Mouse (Mus musculus): ENCODE measurements at regions not wholly inside any gene's neighbourhood (a gene's known extent, or its start where the extent isn't known, plus 50 kb on each side); places are given as distances from the start of the nearest gene placed in this dataset.
"Not testable (repeated sequence)": the region's sequence is repeated elsewhere in the genome, so short reads cannot be mapped to it uniquely, and the experiment has no call there.

GRCm38 (mm10) chr4:67378632-67379031 lies 551.2 kb downstream of the Tlr4 start:
- no peaks in the 10 kb centered on the region for H3K4me1 ChIP-seq (replicated peaks)
- H3K36me3 ChIP-seq: no peaks in the 10 kb centered on the region
- WGBS: 95% methylated on average over 4 of the region's 4 CpGs
- H3K9me3 ChIP-seq: no peaks in the 10 kb centered on the region
- no peak overlapping the region for H3K27ac ChIP-seq
- H3K27me3 ChIP-seq (ENCODE audit: insufficient read depth, poor library complexity, severe bottlenecking): no peaks in the 10 kb centered on the region
- H3K4me3 ChIP-seq: no peak overlapping the region
- DNase-seq (ENCODE audit: low spot score): no peak

- no peak for DNase-seq (ENCODE audit: low spot score)
- WGBS: 86% methylated on average over 2 of the region's 2 CpGs
- H3K27me3 ChIP-seq (ENCODE audit: insufficient read depth, poor library complexity, severe bottlenecking): no peaks in the 10 kb centered on the region
- no peaks in the 10 kb centered on the region for H3K9me3 ChIP-seq
- no peak overlapping the region for H3K27ac ChIP-seq
- H3K4me1 ChIP-seq (replicated peaks): no peaks in the 10 kb centered on the region
- H3K4me3 ChIP-seq: no peak overlapping the region
- no peaks in the 10 kb centered on the region for H3K36me3 ChIP-seq
Observed at GRCm38 (mm10) chr4:67387834-67388233, 560.5 kb downstream of the Tlr4 start.

GRCm38 (mm10) chr4:67402977-67403376 lies 575.6 kb downstream of the Tlr4 start:
- H3K9me3 ChIP-seq: no peaks in the 10 kb centered on the region
- no peaks in the 10 kb centered on the region for H3K36me3 ChIP-seq
- no peak overlapping the region for H3K27ac ChIP-seq
- WGBS: 91% methylated on average over 4 of the region's 4 CpGs
- H3K27me3 ChIP-seq (ENCODE audit: insufficient read depth, poor library complexity, severe bottlenecking): no peaks in the 10 kb centered on the region
- H3K4me1 ChIP-seq (replicated peaks): no peaks in the 10 kb centered on the region
- no peak for DNase-seq (ENCODE audit: low spot score)
- H3K4me3 ChIP-seq: no peak overlapping the region

- no peaks in the 10 kb centered on the region for H3K4me1 ChIP-seq (replicated peaks)
- no peak overlapping the region for H3K27ac ChIP-seq
- H3K36me3 ChIP-seq: no peaks in the 10 kb centered on the region
- H3K9me3 ChIP-seq: no peaks in the 10 kb centered on the region
- H3K4me3 ChIP-seq: no peak overlapping the region
- no peaks in the 10 kb centered on the region for H3K27me3 ChIP-seq (ENCODE audit: insufficient read depth, poor library complexity, severe bottlenecking)
- 86% methylated on average over 1 of the region's 1 CpGs for WGBS
- DNase-seq (ENCODE audit: low spot score): no peak
Observed at GRCm38 (mm10) chr4:67424064-67424463, 596.7 kb downstream of the Tlr4 start.

GRCm38 (mm10) chr4:67425712-67426111 lies 598.3 kb downstream of the Tlr4 start:
- 80% methylated on average over 6 of the region's 6 CpGs for WGBS
- Histone ChIP-seq H3K27me3 (ENCODE audit: insufficient read depth, poor library complexity, severe bottlenecking) (no peaks in the 10 kb centered on the region), H3K9me3 (no peaks in the 10 kb centered on the region), H3K36me3 (no peaks in the 10 kb centered on the region), H3K4me1 (replicated peaks) (no peaks in the 10 kb centered on the region), H3K4me3 (no peak overlapping the region), H3K27ac (no peak overlapping the region)
- peak; percentile 8 for DNase-seq (ENCODE audit: low spot score)

- H3K36me3 ChIP-seq: no peaks in the 10 kb centered on the region
Observed at GRCm38 (mm10) chr4:67447835-67448234, 620.5 kb downstream of the Tlr4 start.

GRCm38 (mm10) chr4:67459871-67460270 lies 632.5 kb downstream of the Tlr4 start:
- H3K4me1 ChIP-seq (replicated peaks); H3K36me3 ChIP-seq; DNase-seq (ENCODE audit: low spot score); H3K4me3 ChIP-seq; H3K27ac ChIP-seq; H3K27me3 ChIP-seq (ENCODE audit: insufficient read depth, poor library complexity, severe bottlenecking); H3K9me3 ChIP-seq: not testable (repeated sequence)
- WGBS: 96% methylated on average over 2 of the region's 2 CpGs

More at GRCm38 (mm10) chr4:67447835-67448234, 620.5 kb downstream of the Tlr4 start:
- no peak overlapping the region for H3K4me3 ChIP-seq
- no peaks in the 10 kb centered on the region for H3K27me3 ChIP-seq (ENCODE audit: insufficient read depth, poor library complexity, severe bottlenecking)
- WGBS: 90% methylated on average over 3 of the region's 3 CpGs
- DNase-seq (ENCODE audit: low spot score): no peak
- H3K4me1 ChIP-seq (replicated peaks): no peaks in the 10 kb centered on the region
- no peaks in the 10 kb centered on the region for H3K9me3 ChIP-seq
- no peak overlapping the region for H3K27ac ChIP-seq

GRCm38 (mm10) chr4:67473034-67473433 lies 645.6 kb downstream of the Tlr4 start:
- Histone ChIP-seq H3K9me3 (no peaks in the 10 kb centered on the region), H3K36me3 (no peaks in the 10 kb centered on the region), H3K27ac (no peak overlapping the region), H3K27me3 (ENCODE audit: insufficient read depth, poor library complexity, severe bottlenecking) (no peaks in the 10 kb centered on the region), H3K4me1 (replicated peaks) (no peaks in the 10 kb centered on the region), H3K4me3 (no peak overlapping the region)
- WGBS: 69% methylated on average over 1 of the region's 1 CpGs
- DNase-seq (ENCODE audit: low spot score): no peak

GRCm38 (mm10) chr4:67477264-67477845 lies 650.0 kb downstream of the Tlr4 start:
- Histone ChIP-seq H3K9me3 (no peaks in the 10 kb centered on the region), H3K4me3 (no peak overlapping the region), H3K27ac (no peak overlapping the region), H3K4me1 (replicated peaks) (no peaks in the 10 kb centered on the region), H3K27me3 (ENCODE audit: insufficient read depth, poor library complexity, severe bottlenecking) (no peaks in the 10 kb centered on the region), H3K36me3 (no peaks in the 10 kb centered on the region)
- 11% methylated on average over 6 of the region's 6 CpGs for WGBS
- DNase-seq (ENCODE audit: low spot score): peak; percentile 50

- H3K4me3 ChIP-seq: no peak overlapping the region
- no peaks in the 10 kb centered on the region for H3K4me1 ChIP-seq (replicated peaks)
- no peak for DNase-seq (ENCODE audit: low spot score)
- H3K36me3 ChIP-seq: no peaks in the 10 kb centered on the region
- WGBS: 39% methylated on average over 2 of the region's 2 CpGs
- H3K27ac ChIP-seq: no peak overlapping the region
- no peaks in the 10 kb centered on the region for H3K9me3 ChIP-seq
- no peaks in the 10 kb centered on the region for H3K27me3 ChIP-seq (ENCODE audit: insufficient read depth, poor library complexity, severe bottlenecking)
Observed at GRCm38 (mm10) chr4:67478081-67478480, 650.7 kb downstream of the Tlr4 start.

- WGBS: 83% methylated on average over 4 of the region's 4 CpGs
- H3K27ac ChIP-seq: no peak overlapping the region
- H3K4me1 ChIP-seq (replicated peaks): no peaks in the 10 kb centered on the region
- no peak for DNase-seq (ENCODE audit: low spot score)
- no peak overlapping the region for H3K4me3 ChIP-seq
- no peaks in the 10 kb centered on the region for H3K27me3 ChIP-seq (ENCODE audit: insufficient read depth, poor library complexity, severe bottlenecking)
- no peaks in the 10 kb centered on the region for H3K9me3 ChIP-seq
- no peaks in the 10 kb centered on the region for H3K36me3 ChIP-seq
Observed at GRCm38 (mm10) chr4:67522235-67522634, 694.9 kb downstream of the Tlr4 start.

GRCm38 (mm10) chr4:67523158-67523557 lies 695.8 kb downstream of the Tlr4 start:
- no peaks in the 10 kb centered on the region for H3K36me3 ChIP-seq
- no peaks in the 10 kb centered on the region for H3K9me3 ChIP-seq
- 67% methylated on average over 2 of the region's 2 CpGs for WGBS
- H3K4me3 ChIP-seq: no peak overlapping the region
- H3K4me1 ChIP-seq (replicated peaks): no peaks in the 10 kb centered on the region
- no peak for DNase-seq (ENCODE audit: low spot score)
- H3K27ac ChIP-seq: no peak overlapping the region
- H3K27me3 ChIP-seq (ENCODE audit: insufficient read depth, poor library complexity, severe bottlenecking): no peaks in the 10 kb centered on the region

- no peak overlapping the region for H3K4me3 ChIP-seq
- H3K27ac ChIP-seq: no peak overlapping the region
- H3K27me3 ChIP-seq (ENCODE audit: insufficient read depth, poor library complexity, severe bottlenecking): no peaks in the 10 kb centered on the region
- no peak for DNase-seq (ENCODE audit: low spot score)
- H3K36me3 ChIP-seq: no peaks in the 10 kb centered on the region
- no peaks in the 10 kb centered on the region for H3K4me1 ChIP-seq (replicated peaks)
- H3K9me3 ChIP-seq: no peaks in the 10 kb centered on the region
- WGBS: 73% methylated on average over 3 of the region's 3 CpGs
Observed at GRCm38 (mm10) chr4:67529586-67529985, 702.2 kb downstream of the Tlr4 start.

- Histone ChIP-seq H3K36me3 (no peaks in the 10 kb centered on the region), H3K9me3 (no peaks in the 10 kb centered on the region), H3K4me1 (replicated peaks) (no peaks in the 10 kb centered on the region), H3K27me3 (ENCODE audit: insufficient read depth, poor library complexity, severe bottlenecking) (no peaks in the 10 kb centered on the region), H3K4me3 (no peak overlapping the region), H3K27ac (no peak overlapping the region)
- no peak for DNase-seq (ENCODE audit: low spot score)
- 81% methylated on average over 5 of the region's 5 CpGs for WGBS
Observed at GRCm38 (mm10) chr4:67539466-67539865, 712.1 kb downstream of the Tlr4 start.

Data from hindbrain, embryonic 10.5 days (tissue).